Mouse (Mus musculus) hindlimb bud, embryonic 11.5 days (tissue): Measurements from ENCODE around the gene Ncor1.
"Not testable (repeated sequence)": the region's sequence is repeated elsewhere in the genome, so short reads cannot be mapped to it uniquely, and the experiment has no call there.

Experiments used
- DNase-seq: peaks from one replicate; pipeline ENCODE4 v3.0.0-alpha.2; 2012; ENCODE audit warnings: low read depth, low spot score; ENCODE audit errors: extremely low spot score

Ncor1 gene

GRCm38 (mm10) chr11:62369924-62370323 is 88.4 kb downstream of the Ncor1 start:
- DNase-seq: no peak

GRCm38 (mm10) chr11:62366879-62367278 is 91.5 kb downstream of the Ncor1 start:
- no peak for DNase-seq

GRCm38 (mm10) chr11:62355216-62355615 is 103.1 kb downstream of the Ncor1 start:
- DNase-seq: no peak

- no peak for DNase-seq
Observed at GRCm38 (mm10) chr11:62351948-62352347, 106.4 kb downstream of the Ncor1 start.

- DNase-seq: no peak
Observed at GRCm38 (mm10) chr11:62343002-62343401, 115.3 kb downstream of the Ncor1 start.

- no peak for DNase-seq
Observed at GRCm38 (mm10) chr11:62332228-62332627, 126.1 kb downstream of the Ncor1 start.

GRCm38 (mm10) chr11:62331141-62331540 is 127.2 kb downstream of the Ncor1 start:
- DNase-seq: no peak

- no peak for DNase-seq
Observed at GRCm38 (mm10) chr11:62323659-62324058, 134.7 kb downstream of the Ncor1 start.

GRCm38 (mm10) chr11:62320097-62320496 is 138.2 kb downstream of the Ncor1 start:
- no peak for DNase-seq

GRCm38 (mm10) chr11:62317746-62318145 is 140.6 kb downstream of the Ncor1 start:
- no peak for DNase-seq

GRCm38 (mm10) chr11:62314984-62315383 is 143.4 kb downstream of the Ncor1 start:
- DNase-seq: no peak

- DNase-seq: no peak
Observed at GRCm38 (mm10) chr11:62309296-62309695, 149.0 kb downstream of the Ncor1 start.

- no peak for DNase-seq
Observed at GRCm38 (mm10) chr11:62305866-62306265, 152.5 kb downstream of the Ncor1 start.

GRCm38 (mm10) chr11:62298883-62299282 is 159.5 kb downstream of the Ncor1 start:
- no peak for DNase-seq

- DNase-seq: no peak
Observed at GRCm38 (mm10) chr11:62294121-62294520, 164.2 kb downstream of the Ncor1 start.

GRCm38 (mm10) chr11:62287700-62288099 is 170.6 kb downstream of the Ncor1 start:
- DNase-seq: no peak

- no peak for DNase-seq
Observed at GRCm38 (mm10) chr11:62285020-62285419, 173.3 kb downstream of the Ncor1 start.

GRCm38 (mm10) chr11:62284020-62284419 is 174.3 kb downstream of the Ncor1 start:
- not testable (repeated sequence) for DNase-seq

- no peak for DNase-seq
Observed at GRCm38 (mm10) chr11:62281601-62281997, 176.7 kb downstream of the Ncor1 start.

GRCm38 (mm10) chr11:62280675-62281600 is 177.4 kb downstream of the Ncor1 start, which contains the start of the genes Zswim7 and Ttc19:
TSS of gene Zswim7 (minus strand) at chr11:62281375.
TSS of gene Ttc19 (plus strand) at chr11:62281473.
- DNase-seq: peak; percentile 85

GRCm38 (mm10) chr11:62278027-62278426 is 180.3 kb downstream of the Ncor1 start:
- DNase-seq: peak; percentile 67

- no peak for DNase-seq
Observed at GRCm38 (mm10) chr11:62277086-62277485, 181.3 kb downstream of the Ncor1 start.
